Mouse (Mus musculus): Measurements from ENCODE around the gene Gm45140. TPM values are rescaled to one million over a fixed set of nuclear protein-coding genes. Genes with fewer than 3 reads are reported as not detected.

Gm45140 gene
- polyA plus RNA-seq, 1 experiment from 2014 or later: 2.8 TPM

DNA sequence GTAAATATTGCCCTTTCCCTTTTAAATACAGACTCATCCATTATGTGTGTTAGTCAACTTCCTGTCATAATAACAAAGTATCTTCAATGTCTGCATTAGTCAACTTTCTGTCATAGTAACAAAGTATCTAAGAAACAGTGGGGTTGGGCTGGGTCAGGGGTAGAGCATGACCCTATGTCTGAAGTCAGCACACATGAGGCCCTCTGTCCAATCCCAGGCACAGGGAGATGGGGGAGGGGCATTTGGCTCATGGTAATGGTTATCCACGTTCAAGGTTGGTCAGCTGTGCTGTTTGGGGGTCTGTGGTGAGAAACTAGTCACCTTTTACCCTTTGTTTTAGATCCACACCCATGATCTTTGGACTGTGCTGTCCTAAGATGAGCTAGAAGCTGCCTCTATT is 90.3 kb downstream of the Gm45140 start:
- 61% methylated on average over 1 of the region's 1 CpGs for WGBS
- Histone ChIP-seq H3K4me3 (no peak overlapping the region), H3K9me3 (no peaks in the 10 kb centered on the region), H3K9ac (replicated peaks) (no peak overlapping the region), H3K27ac (replicated peaks) (no peak overlapping the region), H3K4me2 (replicated peaks) (no peak overlapping the region), H3K27me3 (no peaks in the 10 kb centered on the region), H3K36me3 (no peaks in the 10 kb centered on the region), H3K4me1 (no peaks in the 10 kb centered on the region)
- ATAC-seq (ENCODE audit: low FRiP score, low read depth): no peak

DNA sequence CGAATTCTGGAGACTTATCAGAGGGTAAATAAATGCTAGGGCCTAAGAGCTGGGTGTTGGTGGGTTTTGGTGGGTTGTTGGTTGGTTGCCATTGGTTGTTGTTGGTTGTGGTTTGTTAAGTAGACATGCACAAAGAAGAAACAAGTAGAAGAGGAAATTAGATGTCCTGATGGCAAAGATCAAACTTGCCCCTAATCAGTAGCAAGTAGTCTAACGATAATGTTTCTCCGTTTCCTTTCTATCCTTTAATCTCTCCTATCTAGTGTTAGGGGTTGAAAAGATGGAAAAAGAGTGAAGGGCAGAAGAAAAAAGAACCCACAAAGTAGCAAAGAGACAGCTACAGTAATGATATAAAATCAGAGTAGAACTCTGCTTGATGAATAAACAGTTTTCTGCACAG is 91.0 kb downstream of the Gm45140 start:
- Histone ChIP-seq H3K9me3 (no peaks in the 10 kb centered on the region), H3K9ac (replicated peaks) (no peak overlapping the region), H3K4me2 (replicated peaks) (no peak overlapping the region), H3K27me3 (0 out of 2 replicates have a peak, but pooled peaks cover 6% of the 10 kb centered on the region), H3K4me3 (no peak overlapping the region), H3K36me3 (no peaks in the 10 kb centered on the region), H3K4me1 (no peaks in the 10 kb centered on the region), H3K27ac (replicated peaks) (no peak overlapping the region)
- ATAC-seq (ENCODE audit: low FRiP score, low read depth): no peak
- WGBS: 92% methylated on average over 3 of the region's 3 CpGs

DNA sequence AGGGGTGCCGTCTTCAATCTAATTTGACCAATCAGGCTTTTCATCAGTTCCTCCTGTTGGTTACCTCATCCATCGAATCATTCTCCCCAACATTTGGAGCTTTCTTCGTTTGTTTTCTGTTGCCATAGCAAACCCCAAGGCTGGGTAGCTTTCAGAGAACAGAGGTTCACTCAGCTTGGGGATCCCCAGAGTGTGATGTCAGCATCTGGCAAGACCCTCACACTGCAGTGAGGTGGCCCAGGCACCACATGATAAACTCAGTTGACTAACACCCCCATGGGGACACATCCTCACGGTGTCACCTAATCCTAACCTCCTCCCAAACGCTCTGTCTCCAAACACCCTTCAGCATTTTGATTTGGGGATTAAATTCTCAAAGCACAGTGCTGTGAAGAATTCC is 92.3 kb downstream of the Gm45140 start:
- WGBS: 52% methylated on average over 5 of the region's 5 CpGs
- peaks cover 6% of the 10 kb centered on the region for H3K4me1 ChIP-seq
- H3K4me2 ChIP-seq (replicated peaks): no peak overlapping the region
- H3K9me3 ChIP-seq: no peaks in the 10 kb centered on the region
- peaks cover 15% of the 10 kb centered on the region for H3K27me3 ChIP-seq
- H3K4me3 ChIP-seq: no peak overlapping the region
- H3K36me3 ChIP-seq: no peaks in the 10 kb centered on the region
- H3K9ac ChIP-seq (replicated peaks): no peak overlapping the region
- H3K27ac ChIP-seq (replicated peaks): no peak overlapping the region
- ATAC-seq (ENCODE audit: low FRiP score, low read depth): no peak

DNA sequence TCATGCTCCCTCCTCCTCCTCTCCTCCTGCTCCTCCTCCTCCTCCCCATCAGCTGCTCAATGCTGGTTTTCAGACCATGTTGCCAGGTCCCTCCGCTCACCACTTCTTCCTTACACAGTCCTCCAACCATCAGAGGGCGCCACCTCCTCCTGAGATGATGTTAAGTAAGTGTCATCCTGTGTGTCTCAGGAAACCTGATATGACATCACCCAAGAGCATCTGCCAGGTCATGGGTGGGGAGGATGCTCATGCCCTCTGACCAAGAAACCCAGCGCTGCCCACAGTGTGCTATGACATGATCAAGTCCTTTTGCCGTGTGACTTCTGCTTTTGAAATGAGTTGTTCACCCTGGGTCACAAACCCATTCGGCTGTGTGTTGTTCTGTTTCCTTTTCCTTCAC is 92.8 kb downstream of the Gm45140 start:
- H3K9ac ChIP-seq (replicated peaks): no peak overlapping the region
- no peak overlapping the region for H3K4me2 ChIP-seq (replicated peaks)
- no peak for ATAC-seq (ENCODE audit: low FRiP score, low read depth)
- H3K4me3 ChIP-seq: no peak overlapping the region
- peaks cover 15% of the 10 kb centered on the region for H3K27me3 ChIP-seq
- H3K9me3 ChIP-seq: no peaks in the 10 kb centered on the region
- H3K36me3 ChIP-seq: no peaks in the 10 kb centered on the region
- WGBS: 73% methylated on average over 5 of the region's 5 CpGs
- H3K4me1 ChIP-seq: peaks cover 11% of the 10 kb centered on the region
- no peak overlapping the region for H3K27ac ChIP-seq (replicated peaks)

DNA sequence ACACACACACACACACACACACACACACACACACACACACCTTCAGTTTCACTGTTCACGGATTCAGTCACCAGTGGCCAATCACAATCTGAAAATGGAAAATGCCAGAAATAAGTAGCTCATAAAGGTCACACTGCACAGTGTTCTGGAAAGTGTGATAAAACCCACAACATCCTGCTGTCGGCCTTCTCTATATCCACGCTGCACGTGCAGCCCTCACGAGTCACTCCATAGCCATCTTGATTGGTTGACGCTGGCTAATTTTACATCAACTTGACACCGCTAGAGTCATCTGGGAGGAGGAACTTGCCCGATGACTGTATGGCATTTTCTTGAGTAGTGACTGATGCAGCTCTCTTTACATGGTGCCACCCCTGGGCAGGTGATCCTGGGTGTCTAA is 93.6 kb downstream of the Gm45140 start:
- H3K9me3 ChIP-seq: no peaks in the 10 kb centered on the region

DNA sequence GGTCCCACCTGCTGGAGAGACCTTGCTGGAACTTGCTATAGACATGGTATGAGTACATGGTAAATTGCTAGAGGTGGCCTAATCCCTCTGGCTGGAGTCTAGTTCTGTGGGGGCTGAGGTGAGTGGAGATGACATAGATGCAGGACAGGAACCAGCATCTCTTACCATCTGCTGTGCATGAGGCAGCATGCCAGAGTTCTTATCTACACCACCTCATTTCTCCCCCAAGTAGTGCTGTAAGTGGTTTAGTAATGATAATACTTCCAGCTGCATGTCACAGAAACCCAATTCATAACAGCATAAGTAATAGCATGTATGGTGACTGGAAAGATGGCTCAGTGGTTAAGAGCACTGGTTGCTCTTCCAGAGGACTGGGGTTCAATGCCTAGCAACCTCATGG is 95.1 kb downstream of the Gm45140 start:
- no peak for ATAC-seq (ENCODE audit: low FRiP score, low read depth)

More for the DNA sequence above, 93.6 kb downstream of the Gm45140 start:
- Histone ChIP-seq H3K9ac (replicated peaks) (no peak overlapping the region), H3K36me3 (no peaks in the 10 kb centered on the region), H3K4me3 (no peak overlapping the region), H3K27ac (replicated peaks) (no peak overlapping the region), H3K4me2 (replicated peaks) (no peak overlapping the region), H3K4me1 (peaks cover 14% of the 10 kb centered on the region), H3K27me3 (peaks cover 15% of the 10 kb centered on the region)
- 96% methylated on average over 8 of the region's 8 CpGs for WGBS
- ATAC-seq (ENCODE audit: low FRiP score, low read depth): no peak

DNA sequence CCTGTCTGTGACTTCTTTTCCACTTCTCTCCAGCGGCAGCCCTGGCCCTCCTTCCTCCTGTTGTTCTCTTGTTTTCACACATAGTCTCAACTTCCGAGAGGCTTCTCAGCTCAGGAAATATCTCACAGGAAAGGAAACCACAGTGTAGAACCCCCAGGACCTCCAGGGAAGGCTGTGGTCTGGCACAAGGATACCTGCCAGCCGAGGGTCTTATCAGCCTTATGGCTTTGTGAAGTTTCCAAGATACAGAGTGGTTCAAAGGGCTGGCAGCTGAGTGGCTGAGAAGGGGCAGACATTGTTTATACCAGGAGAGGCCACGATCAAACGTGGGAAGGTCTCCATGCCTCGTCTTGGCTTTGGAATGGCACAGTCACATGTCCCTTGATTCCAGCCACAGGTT is 95.7 kb downstream of the Gm45140 start:
- H3K27me3 ChIP-seq: peaks cover 31% of the 10 kb centered on the region
- 66% methylated on average over 6 of the region's 6 CpGs for WGBS
- H3K9ac ChIP-seq (replicated peaks): no peak overlapping the region
- H3K36me3 ChIP-seq: no peaks in the 10 kb centered on the region
- H3K4me1 ChIP-seq: peaks cover 14% of the 10 kb centered on the region
- ATAC-seq (ENCODE audit: low FRiP score, low read depth): no peak
- no peak overlapping the region for H3K4me2 ChIP-seq (replicated peaks)
- no peak overlapping the region for H3K4me3 ChIP-seq
- no peak overlapping the region for H3K27ac ChIP-seq (replicated peaks)
- H3K9me3 ChIP-seq: no peaks in the 10 kb centered on the region

More for the DNA sequence above, 95.1 kb downstream of the Gm45140 start:
- peaks cover 25% of the 10 kb centered on the region for H3K27me3 ChIP-seq
- no peaks in the 10 kb centered on the region for H3K9me3 ChIP-seq
- no peak overlapping the region for H3K4me2 ChIP-seq (replicated peaks)
- H3K4me1 ChIP-seq: peaks cover 14% of the 10 kb centered on the region
- no peaks in the 10 kb centered on the region for H3K36me3 ChIP-seq
- no peak overlapping the region for H3K4me3 ChIP-seq
- H3K27ac ChIP-seq (replicated peaks): no peak overlapping the region
- H3K9ac ChIP-seq (replicated peaks): no peak overlapping the region

Other genes with a start within 250 kb of the Gm45140 start
- gene Prokr1, start 245.1 kb downstream of the Gm45140 start, polyA plus RNA-seq (2016; fragmentation: Nextera tagmentation; extraction: Ambion mirVana): 3.0 and 3.4 TPM in 2 replicates
- gene Aplf, start 163.6 kb downstream of the Gm45140 start, polyA plus RNA-seq (2016; fragmentation: Nextera tagmentation; extraction: Ambion mirVana): 10.1 and 10.2 TPM in 2 replicates
- gene Efcc1, start 104.9 kb downstream of the Gm45140 start, polyA plus RNA-seq (2016; fragmentation: Nextera tagmentation; extraction: Ambion mirVana): 4.4 and 4.7 TPM in 2 replicates
- 1.4 and 1.7 TPM in 2 replicates for gene Gp9, start 57.7 kb downstream of the Gm45140 start, polyA plus RNA-seq (2016; fragmentation: Nextera tagmentation; extraction: Ambion mirVana)
- 10.6 and 11.0 TPM in 2 replicates for gene Rab43, start 23.6 kb downstream of the Gm45140 start, polyA plus RNA-seq (2016; fragmentation: Nextera tagmentation; extraction: Ambion mirVana)
- gene Isy1, start 3.0 kb upstream of the Gm45140 start, polyA plus RNA-seq (2016; fragmentation: Nextera tagmentation; extraction: Ambion mirVana): 52.5 and 54.2 TPM in 2 replicates
- 905 and 949 TPM in 2 replicates for gene Cnbp, start 15.3 kb upstream of the Gm45140 start, polyA plus RNA-seq (2016; fragmentation: Nextera tagmentation; extraction: Ambion mirVana)
- 155 TPM in 2 replicates for gene Copg1, start 52.0 kb upstream of the Gm45140 start, polyA plus RNA-seq (2016; fragmentation: Nextera tagmentation; extraction: Ambion mirVana)
- 37.2 and 42.1 TPM in 2 replicates for gene Hmces, start 78.1 kb upstream of the Gm45140 start, polyA plus RNA-seq (2016; fragmentation: Nextera tagmentation; extraction: Ambion mirVana)
- gene H1fx, start 145.8 kb upstream of the Gm45140 start, polyA plus RNA-seq (2016; fragmentation: Nextera tagmentation; extraction: Ambion mirVana): 81.7 and 87.7 TPM in 2 replicates
- gene Rab7, start 209.5 kb upstream of the Gm45140 start, polyA plus RNA-seq (2016; fragmentation: Nextera tagmentation; extraction: Ambion mirVana): 209 and 214 TPM in 2 replicates
- 242 and 256 TPM in 2 replicates for gene Rpn1, start 248.7 kb upstream of the Gm45140 start, polyA plus RNA-seq (2016; fragmentation: Nextera tagmentation; extraction: Ambion mirVana)

Measured in midbrain, embryonic 12.5 days (tissue).